Mouse (Mus musculus): ENCODE measurements around the gene Mbtps1. TPM values are rescaled to one million over a fixed set of nuclear protein-coding genes. Genes with fewer than 3 reads are reported as not detected.
A peak's percentile ranks its signal among the peaks of the same experiment; 100 is the strongest.

Gene Mbtps1
- total RNA-seq (2021), result 10 to 100 TPM; 63.6 to 69.8 TPM
- long read RNA-seq, experiment 1, full-length matches to known transcripts, result 20 of 40 reads
- long read RNA-seq, experiment 1, partial matches to known transcripts, result 14 of 40 reads
- long read RNA-seq, experiment 1, other reads (novel, unspliced or antisense), result 6 of 40 reads
- long read RNA-seq, experiment 2, full-length matches to known transcripts, result 22 of 50 reads
- long read RNA-seq, experiment 2, partial matches to known transcripts, result 15 of 50 reads
- long read RNA-seq, experiment 2, other reads (novel, unspliced or antisense), result 13 of 50 reads

GRCm38 (mm10) chr8:119558603-119559401 is at the start of gene Mbtps1:
Mbtps1 (minus strand) TSS chr8:119558735.
- DNase-seq (ENCODE audit: low spot score in 2 of 2), result peak; percentile 97 to 98

- DNase-seq (ENCODE audit: low spot score in 2 of 2), result no peak
These were observed 47.7 kb upstream of the Mbtps1 start for GRCm38 (mm10) chr8:119606224-119606623.

GRCm38 (mm10) chr8:119604996-119605395 is 46.5 kb upstream of the Mbtps1 start, which contains the start of gene Taf1c:
Taf1c (minus strand) TSS chr8:119605222.
- peak; percentile 88 to 95 for DNase-seq (ENCODE audit: low spot score in 2 of 2)

GRCm38 (mm10) chr8:119604398-119604803 is 45.9 kb upstream of the Mbtps1 start:
- no peak for DNase-seq (ENCODE audit: low spot score in 2 of 2)

- no peak for DNase-seq (ENCODE audit: low spot score in 2 of 2)
These were observed 45.2 kb upstream of the Mbtps1 start for GRCm38 (mm10) chr8:119603771-119604170.

GRCm38 (mm10) chr8:119591456-119591855 is 32.9 kb upstream of the Mbtps1 start:
- no peak for DNase-seq (ENCODE audit: low spot score in 2 of 2)

- DNase-seq (ENCODE audit: low spot score in 2 of 2), result no peak
These were observed 31.8 kb upstream of the Mbtps1 start for GRCm38 (mm10) chr8:119590348-119590747.

- DNase-seq (ENCODE audit: low spot score in 2 of 2), result no peak
These were observed 30.3 kb upstream of the Mbtps1 start for GRCm38 (mm10) chr8:119588844-119589243.

- DNase-seq (ENCODE audit: low spot score in 2 of 2), result no peak
These were observed 29.8 kb upstream of the Mbtps1 start for GRCm38 (mm10) chr8:119588321-119588720.

- no peak for DNase-seq (ENCODE audit: low spot score in 2 of 2)
These were observed 27.4 kb upstream of the Mbtps1 start for GRCm38 (mm10) chr8:119585901-119586300.

GRCm38 (mm10) chr8:119580441-119581161 is 22.1 kb upstream of the Mbtps1 start:
- no peak for DNase-seq (ENCODE audit: low spot score in 2 of 2)

GRCm38 (mm10) chr8:119579096-119579495 is 20.6 kb upstream of the Mbtps1 start:
- DNase-seq (ENCODE audit: low spot score in 2 of 2), result no peak

- no peak for DNase-seq (ENCODE audit: low spot score in 2 of 2)
These were observed 16.8 kb upstream of the Mbtps1 start for GRCm38 (mm10) chr8:119575366-119575726.

GRCm38 (mm10) chr8:119574437-119575365 is 16.2 kb upstream of the Mbtps1 start, which contains the start of the genes Hsdl1 and Dnaaf1:
Hsdl1 (minus strand) TSS chr8:119575183.
Dnaaf1 (plus strand) TSS chr8:119575235.
- peak; percentile 94 to 95 for DNase-seq (ENCODE audit: low spot score in 2 of 2)

GRCm38 (mm10) chr8:119572411-119572810 is 13.9 kb upstream of the Mbtps1 start:
- DNase-seq (ENCODE audit: low spot score in 2 of 2), result no peak

GRCm38 (mm10) chr8:119571135-119571534 is 12.6 kb upstream of the Mbtps1 start:
- DNase-seq (ENCODE audit: low spot score in 2 of 2), result no peak

- no peak for DNase-seq (ENCODE audit: low spot score in 2 of 2)
These were observed 11.3 kb upstream of the Mbtps1 start for GRCm38 (mm10) chr8:119569881-119570280.

- no peak for DNase-seq (ENCODE audit: low spot score in 2 of 2)
These were observed 10.4 kb upstream of the Mbtps1 start for GRCm38 (mm10) chr8:119568951-119569350.

- DNase-seq (ENCODE audit: low spot score in 2 of 2), result no peak
These were observed 9.7 kb upstream of the Mbtps1 start for GRCm38 (mm10) chr8:119568251-119568650.

GRCm38 (mm10) chr8:119566367-119566766 is 7.8 kb upstream of the Mbtps1 start:
- DNase-seq (ENCODE audit: low spot score in 2 of 2), result no peak
